Mouse (Mus musculus) embryo, embryonic 9.5 days (tissue): ENCODE measurements at regions not wholly inside any gene's neighbourhood (a gene's known extent, or its start where the extent isn't known, plus 50 kb on each side); places are given as distances from the start of the nearest gene placed in this dataset.
"Not testable (repeated sequence)": the region's sequence is repeated elsewhere in the genome, so short reads cannot be mapped to it uniquely, and the experiment has no call there.

ENCODE experiments used
- DNase-seq: peaks from one replicate; pipeline ENCODE4 v3.0.0-alpha.2; 2017; ENCODE audit errors: extremely low spot score

GRCm38 (mm10) chr13:42000966-42001365, 50.9 kb upstream of the Hivep1 start:
- DNase-seq: no peak

GRCm38 (mm10) chr13:41997883-41998282, 53.9 kb upstream of the Hivep1 start:
- peak; percentile 39 for DNase-seq

- no peak for DNase-seq
Measured at GRCm38 (mm10) chr13:41994126-41994525, 57.7 kb upstream of the Hivep1 start.

- no peak for DNase-seq
Measured at GRCm38 (mm10) chr13:41975918-41976317, 75.9 kb upstream of the Hivep1 start.

- DNase-seq: no peak
Measured at GRCm38 (mm10) chr13:41962915-41963314, 88.9 kb upstream of the Hivep1 start.

GRCm38 (mm10) chr13:41960960-41961359, 90.9 kb upstream of the Hivep1 start:
- DNase-seq: not testable (repeated sequence)

- DNase-seq: no peak
Measured at GRCm38 (mm10) chr13:41957932-41958331, 93.9 kb upstream of the Hivep1 start.

GRCm38 (mm10) chr13:41955884-41956283, 95.9 kb upstream of the Hivep1 start:
- no peak for DNase-seq

GRCm38 (mm10) chr13:41955198-41955597, 96.6 kb upstream of the Hivep1 start:
- no peak for DNase-seq

GRCm38 (mm10) chr13:41952453-41952852, 99.4 kb upstream of the Hivep1 start:
- DNase-seq: no peak

- DNase-seq: no peak
Measured at GRCm38 (mm10) chr13:41948241-41948640, 100.8 kb upstream of the Adtrp start.

- no peak for DNase-seq
Measured at GRCm38 (mm10) chr13:41932313-41933100, 85.0 kb upstream of the Adtrp start.

GRCm38 (mm10) chr13:41929768-41930167, 82.3 kb upstream of the Adtrp start:
- DNase-seq: no peak

GRCm38 (mm10) chr13:41925851-41926250, 78.4 kb upstream of the Adtrp start:
- not testable (repeated sequence) for DNase-seq

GRCm38 (mm10) chr13:41925211-41925610, 77.7 kb upstream of the Adtrp start:
- DNase-seq: no peak

GRCm38 (mm10) chr13:41921178-41921577, 73.7 kb upstream of the Adtrp start:
- no peak for DNase-seq

GRCm38 (mm10) chr13:41918525-41918924, 71.0 kb upstream of the Adtrp start:
- no peak for DNase-seq

- not testable (repeated sequence) for DNase-seq
Measured at GRCm38 (mm10) chr13:41915816-41916215, 68.3 kb upstream of the Adtrp start.

GRCm38 (mm10) chr13:41910736-41911135, 63.3 kb upstream of the Adtrp start:
- DNase-seq: no peak

GRCm38 (mm10) chr13:41910236-41910635, 62.8 kb upstream of the Adtrp start:
- DNase-seq: no peak

GRCm38 (mm10) chr13:41907027-41907426, 59.5 kb upstream of the Adtrp start:
- DNase-seq: no peak

- DNase-seq: no peak
Measured at GRCm38 (mm10) chr13:41903286-41903685, 55.8 kb upstream of the Adtrp start.

GRCm38 (mm10) chr13:41899837-41900463, 52.5 kb upstream of the Adtrp start:
- no peak for DNase-seq
